Mouse (Mus musculus) G1E (cell line): ENCODE measurements around the gene Trappc10. TPM values are rescaled to one million over a fixed set of nuclear protein-coding genes. Genes with fewer than 3 reads are reported as not detected.

Experiments used
- ATAC-seq: 2 replicates; pipeline ENCODE4 v1.8.0; 2016; ENCODE audit warnings: mild to moderate bottlenecking; ENCODE audit not compliant: insufficient number of reproducible peaks, poor library complexity, low FRiP score, severe bottlenecking; ENCODE audit errors: extremely low read depth
- DNase-seq: peaks from one replicate; pipeline ENCODE4 v3.0.0; 2012; ENCODE audit warnings: low spot score
- H3K27me3 ChIP-seq: 2 replicates; pipeline ENCODE4 v1.6.1; 2012; ENCODE audit warnings: mild to moderate bottlenecking, low read length, inconsistent platforms; ENCODE audit not compliant: insufficient read depth
- H3K36me3 ChIP-seq: replicated peaks from 2 replicates; pipeline ENCODE3; 2012; ENCODE audit warnings: mild to moderate bottlenecking, inconsistent platforms
- H3K4me1 ChIP-seq: 2 replicates; pipeline ENCODE4 v1.6.1; 2012; ENCODE audit warnings: low read depth, low read length, inconsistent platforms, mixed read lengths; ENCODE audit not compliant: insufficient read depth
- H3K4me3 ChIP-seq: 2 replicates; pipeline ENCODE4 v1.5.1; 2012; ENCODE audit warnings: low read depth, mild to moderate bottlenecking, inconsistent platforms, low read length, moderate library complexity, mixed read lengths
- H3K9me3 ChIP-seq: replicated peaks from 2 replicates; pipeline ENCODE4 v1.6.1; 2012; ENCODE audit warnings: inconsistent platforms
- CTCF ChIP-seq: IDR thresholded peaks from 2 replicates; pipeline ENCODE4 v1.5.1; 2012; ENCODE audit warnings: low read depth, low read length, inconsistent platforms, mixed read lengths
- GATA1 ChIP-seq: IDR thresholded peaks from 2 replicates; pipeline ENCODE4 v1.6.1; 2012; ENCODE audit warnings: borderline replicate concordance, low read length, inconsistent platforms, mixed read lengths
- GATA2 ChIP-seq: IDR thresholded peaks from 2 replicates; pipeline ENCODE4 v1.6.1; 2012; ENCODE audit warnings: low read depth, low read length, inconsistent platforms, borderline replicate concordance
- POLR2AphosphoS5 ChIP-seq: IDR thresholded peaks from 2 replicates; pipeline ENCODE4 v1.6.1; 2012; ENCODE audit warnings: low read depth, low read length, inconsistent platforms; ENCODE audit not compliant: insufficient replicate concordance
- TAL1 ChIP-seq: conservative IDR thresholded peaks from 2 replicates; pipeline ENCODE4 v1.6.1; 2012; ENCODE audit warnings: low read depth, low read length, inconsistent platforms, mixed read lengths
- polyA plus RNA-seq: library from polyadenylated mRNA; stranded (reverse); fragments of >175 nt; gene quantifications from 2 replicates; pipeline ENCODE4 v1.2.3, GENCODE M21; 2012
- total RNA-seq, 2 experiments: library from RNA; stranded (forward) in 1 of 2; stranded (reverse) in 1 of 2; fragments of 200-1000 nt in 1 of 2; fragments of >200 nt in 1 of 2; fragmentation: Nextera tagmentation in 1 of 2; gene quantifications; 2 replicates each; pipeline ENCODE4 v1.2.3; 2014 to 2017

Gene Trappc10
- total and polyA plus RNA-seq, 3 experiments: 30.2 to 93.6 (median 54.7) TPM

GRCm38 (mm10) chr10:78246725-78247124, 2.3 kb upstream of the Trappc10 start:
- peaks cover 10% of the 10 kb centered on the region for H3K36me3 ChIP-seq
- no peaks in the 10 kb centered on the region for H3K9me3 ChIP-seq
- ATAC-seq (peak; percentile 17; the same call in 1 of the 2 replicates), DNase-seq (no peak)
- H3K4me3 ChIP-seq: no peak overlapping the region; the same call in 1 of the 2 replicates
- 0 out of 2 replicates have a peak, but pooled peaks cover 2% of the 10 kb centered on the region for H3K27me3 ChIP-seq
- 0 out of 2 replicates have a peak, but pooled peaks have one; percentile 19 for TF ChIP-seq TAL1
- no peak for TF ChIP-seq CTCF
- TF ChIP-seq POLR2AphosphoS5: no peak
- peaks cover 41% of the 10 kb centered on the region for H3K4me1 ChIP-seq

GRCm38 (mm10) chr10:78245225-78245547, 745 bp upstream of the Trappc10 start:
- Histone ChIP-seq H3K36me3 (peaks cover 20% of the 10 kb centered on the region), H3K9me3 (no peaks in the 10 kb centered on the region), H3K4me1 (peaks cover 44% of the 10 kb centered on the region), H3K4me3 (peak overlapping the region; percentile 94), H3K27me3 (no peaks in the 10 kb centered on the region)
- ATAC-seq: no peak; the same call in 1 of the 2 replicates
- TF ChIP-seq CTCF: no peak
- TF ChIP-seq POLR2AphosphoS5: no peak
- TF ChIP-seq GATA1: no peak
- TF ChIP-seq TAL1: no peak
- no peak for TF ChIP-seq GATA2
- DNase-seq: no peak

GRCm38 (mm10) chr10:78244058-78244437, 393 bp downstream of the Trappc10 start:
- no peak for DNase-seq
- peaks cover 52% of the 10 kb centered on the region for H3K4me1 ChIP-seq
- no peak for ATAC-seq
- H3K27me3 ChIP-seq: no peaks in the 10 kb centered on the region
- no peaks in the 10 kb centered on the region for H3K9me3 ChIP-seq
- peak overlapping the region; percentile 94 for H3K4me3 ChIP-seq
- TF ChIP-seq GATA2: no peak
- TF ChIP-seq POLR2AphosphoS5: no peak
- no peak for TF ChIP-seq GATA1
- TF ChIP-seq TAL1: no peak
- TF ChIP-seq CTCF: no peak
- peaks cover 29% of the 10 kb centered on the region for H3K36me3 ChIP-seq

GRCm38 (mm10) chr10:78238926-78239325, 5.5 kb downstream of the Trappc10 start:
- no peak overlapping the region for H3K4me3 ChIP-seq
- H3K36me3 ChIP-seq: peaks cover 72% of the 10 kb centered on the region
- TF ChIP-seq GATA2: no peak
- no peak for TF ChIP-seq GATA1
- TF ChIP-seq POLR2AphosphoS5: no peak
- TF ChIP-seq TAL1: no peak
- no peak for TF ChIP-seq CTCF
- ATAC-seq: no peak
- no peaks in the 10 kb centered on the region for H3K27me3 ChIP-seq
- no peak for DNase-seq
- H3K4me1 ChIP-seq: peaks cover 54% of the 10 kb centered on the region
- H3K9me3 ChIP-seq: no peaks in the 10 kb centered on the region

- TF ChIP-seq GATA2 (no peak), CTCF (no peak), GATA1 (no peak), POLR2AphosphoS5 (no peak), TAL1 (no peak)
- peaks cover 53% of the 10 kb centered on the region for H3K4me1 ChIP-seq
- no peaks in the 10 kb centered on the region for H3K27me3 ChIP-seq
- H3K9me3 ChIP-seq: no peaks in the 10 kb centered on the region
- peaks cover 79% of the 10 kb centered on the region for H3K36me3 ChIP-seq
- H3K4me3 ChIP-seq: no peak overlapping the region
- ATAC-seq (no peak), DNase-seq (no peak)
Measured at GRCm38 (mm10) chr10:78238297-78238696, 6.1 kb downstream of the Trappc10 start.

- Histone ChIP-seq H3K36me3 (peaks cover 79% of the 10 kb centered on the region), H3K4me3 (no peak overlapping the region), H3K9me3 (no peaks in the 10 kb centered on the region), H3K4me1 (peaks cover 51% of the 10 kb centered on the region), H3K27me3 (no peaks in the 10 kb centered on the region)
- no peak for ATAC-seq
- DNase-seq: no peak
- TF ChIP-seq TAL1: no peak
- TF ChIP-seq GATA1: no peak
- TF ChIP-seq CTCF: no peak
- TF ChIP-seq POLR2AphosphoS5: no peak
- no peak for TF ChIP-seq GATA2
Measured at GRCm38 (mm10) chr10:78237809-78238208, 6.6 kb downstream of the Trappc10 start.
